Mouse (Mus musculus): ENCODE results near the gene B3galt6. TPM values are rescaled to one million over a fixed set of nuclear protein-coding genes. Genes with fewer than 3 reads are reported as not detected.

Gene B3galt6
- polyA plus RNA-seq (2012; fragmentation: generic; extraction: Trizol): 1 to 10 TPM; 1.9 to 4.3 TPM

GRCm38 (mm10) chr4:155992241-155992905, at the start of gene B3galt6, which contains the start of gene Sdf4:
Gene B3galt6 (minus strand): TSS chr4:155992649.
Gene Sdf4 (plus strand): TSS chr4:155992872.

GRCm38 (mm10) chr4:156026013-156026412, 33.6 kb upstream of the B3galt6 start, which contains the start of gene Tnfrsf18:
Gene Tnfrsf18 (plus strand): TSS chr4:156026164.

GRCm38 (mm10) chr4:156013637-156014036, 21.2 kb upstream of the B3galt6 start, which contains the start of gene Tnfrsf4:
Gene Tnfrsf4 (plus strand): TSS chr4:156013843.

GRCm38 (mm10) chr4:155962167-155962971, 30.1 kb downstream of the B3galt6 start, which contains the start of gene C1qtnf12:
Gene C1qtnf12 (plus strand): TSS chr4:155962318.

GRCm38 (mm10) chr4:155943534-155944249, 48.8 kb downstream of the B3galt6 start, which contains the start of gene Ube2j2:
Gene Ube2j2 (plus strand): TSS chr4:155943831.

Other genes with a start within 250 kb of the B3galt6 start
- gene Atad3a, start 231.6 kb downstream of the B3galt6 start, polyA plus RNA-seq (2012; fragmentation: generic; extraction: Trizol): 10 to 100 TPM; 24.7 to 55.2 TPM
- gene Vwa1, start 218.0 kb downstream of the B3galt6 start, polyA plus RNA-seq (2012; fragmentation: generic; extraction: Trizol): under 1 TPM; 0.07 to 0.22 TPM
- under 1 TPM; 0.02 to 0.22 TPM for gene Tmem88b, start 206.8 kb downstream of the B3galt6 start, polyA plus RNA-seq (2012; fragmentation: generic; extraction: Trizol)
- under 1 TPM in 1 of 2 experiments, not detected in 1; 0.11 TPM for gene Ankrd65, start 202.2 kb downstream of the B3galt6 start, polyA plus RNA-seq (2012; fragmentation: generic; extraction: Trizol)
- gene Mrpl20, start 189.8 kb downstream of the B3galt6 start, polyA plus RNA-seq (2012; fragmentation: generic; extraction: Trizol): 100 to 1,000 TPM in 1 of 2 experiments, 10 to 100 TPM in 1; 99.5 to 291 TPM
- 10 to 100 TPM in 1 of 2 experiments, 1 to 10 TPM in 1; 2.5 to 27.9 TPM for gene Ccnl2, start 180.2 kb downstream of the B3galt6 start, polyA plus RNA-seq (2012; fragmentation: generic; extraction: Trizol)
- 100 to 1,000 TPM; 146 to 151 TPM for gene Aurkaip1, start 161.4 kb downstream of the B3galt6 start, polyA plus RNA-seq (2012; fragmentation: generic; extraction: Trizol)
- 100 to 1,000 TPM in 1 of 2 experiments, 10 to 100 TPM in 1; 26.1 to 264 TPM for gene Mxra8, start 153.0 kb downstream of the B3galt6 start, polyA plus RNA-seq (2012; fragmentation: generic; extraction: Trizol)
- 10 to 100 TPM; 14.7 to 39.5 TPM for gene Dvl1, start 145.2 kb downstream of the B3galt6 start, polyA plus RNA-seq (2012; fragmentation: generic; extraction: Trizol)
- under 1 TPM; 0.04 to 0.32 TPM for gene Tas1r3, start 129.3 kb downstream of the B3galt6 start, polyA plus RNA-seq (2012; fragmentation: generic; extraction: Trizol)
- 10 to 100 TPM; 10.4 to 13.3 TPM for gene Cptp, start 123.2 kb downstream of the B3galt6 start, polyA plus RNA-seq (2012; fragmentation: generic; extraction: Trizol)
- 10 to 100 TPM; 35.5 to 51.4 TPM for gene Ints11, start 123.1 kb downstream of the B3galt6 start, polyA plus RNA-seq (2012; fragmentation: generic; extraction: Trizol)
- gene Pusl1, start 100.9 kb downstream of the B3galt6 start, polyA plus RNA-seq (2012; fragmentation: generic; extraction: Trizol): 10 to 100 TPM in 1 of 2 experiments, 1 to 10 TPM in 1; 9.1 to 14.4 TPM
- gene Acap3, start 100.8 kb downstream of the B3galt6 start, polyA plus RNA-seq (2012; fragmentation: generic; extraction: Trizol): 10 to 100 TPM; 13.3 to 20.0 TPM
- 10 to 100 TPM; 35.8 to 37.0 TPM for gene Ube2j2, start 48.8 kb downstream of the B3galt6 start, polyA plus RNA-seq (2012; fragmentation: generic; extraction: Trizol)
- 1 to 10 TPM; 2.1 to 3.6 TPM for gene C1qtnf12, start 30.3 kb downstream of the B3galt6 start, polyA plus RNA-seq (2012; fragmentation: generic; extraction: Trizol)
- gene Sdf4, start 223 bp upstream of the B3galt6 start, polyA plus RNA-seq (2012; fragmentation: generic; extraction: Trizol): 100 to 1,000 TPM; 121 to 177 TPM
- 1 to 10 TPM in 1 of 2 experiments, under 1 TPM in 1; 0.16 to 1.3 TPM for gene Tnfrsf4, start 21.2 kb upstream of the B3galt6 start, polyA plus RNA-seq (2012; fragmentation: generic; extraction: Trizol)
- 1 to 10 TPM in 1 of 2 experiments, under 1 TPM in 1; 0.08 to 1.6 TPM for gene Tnfrsf18, start 33.5 kb upstream of the B3galt6 start, polyA plus RNA-seq (2012; fragmentation: generic; extraction: Trizol)
- gene Ttll10, start 66.8 kb upstream of the B3galt6 start, polyA plus RNA-seq (2012; fragmentation: generic; extraction: Trizol): under 1 TPM in 1 of 2 experiments, not detected in 1; 0.08 TPM
- gene 9430015G10Rik, start 117.3 kb upstream of the B3galt6 start, polyA plus RNA-seq (2012; fragmentation: generic; extraction: Trizol): 10 to 100 TPM in 1 of 2 experiments, 1 to 10 TPM in 1; 5.3 to 22.4 TPM
- under 1 TPM; 0.07 to 0.42 TPM for gene Rnf223, start 137.9 kb upstream of the B3galt6 start, polyA plus RNA-seq (2012; fragmentation: generic; extraction: Trizol)
- gene Agrn, start 204.8 kb upstream of the B3galt6 start, polyA plus RNA-seq (2012; fragmentation: generic; extraction: Trizol): 10 to 100 TPM in 1 of 2 experiments, 1 to 10 TPM in 1; 2.6 to 26.9 TPM
- gene Isg15, start 208.2 kb upstream of the B3galt6 start, polyA plus RNA-seq (2012; fragmentation: generic; extraction: Trizol): 10 to 100 TPM in 1 of 2 experiments, 1 to 10 TPM in 1; 1.3 to 22.7 TPM
- gene AW011738, start 210.7 kb upstream of the B3galt6 start, polyA plus RNA-seq (2012; fragmentation: generic; extraction: Trizol): under 1 TPM in 1 of 2 experiments, not detected in 1; 0.05 TPM
- under 1 TPM; 0.04 to 0.17 TPM for gene Perm1, start 223.2 kb upstream of the B3galt6 start, polyA plus RNA-seq (2012; fragmentation: generic; extraction: Trizol)
- gene Plekhn1, start 242.2 kb upstream of the B3galt6 start, polyA plus RNA-seq (2012; fragmentation: generic; extraction: Trizol): 10 to 100 TPM in 1 of 2 experiments, 1 to 10 TPM in 1; 4.8 to 12.4 TPM
- 10 to 100 TPM; 23.0 to 82.0 TPM for gene Noc2l, start 243.4 kb upstream of the B3galt6 start, polyA plus RNA-seq (2012; fragmentation: generic; extraction: Trizol)

Measured in C3H10T1/2 (cell line).